Mouse (Mus musculus): ENCODE data around the gene Gm12185. TPM values are rescaled to one million over a fixed set of nuclear protein-coding genes. Genes with fewer than 3 reads are reported as not detected.
"Not testable (repeated sequence)": the region's sequence is repeated elsewhere in the genome, so short reads cannot be mapped to it uniquely, and the experiment has no call there.

Gene Gm12185
- polyA plus RNA-seq (2016; fragmentation: Nextera tagmentation; extraction: Ambion mirVana) = not detected in 2 replicates

- whole genome bisulfite sequencing = 69% methylated on average over 4 of the region's 4 CpGs
- not testable (repeated sequence) for ATAC-seq (ENCODE audit: low FRiP score); H3K4me2 ChIP-seq (replicated peaks); H3K36me3 ChIP-seq; H3K4me3 ChIP-seq; H3K9me3 ChIP-seq (replicated peaks); H3K27me3 ChIP-seq; H3K4me1 ChIP-seq; H3K9ac ChIP-seq; H3K27ac ChIP-seq
Measured at GRCm38 (mm10) chr11:48991740-48992520, at the start of gene Gm12185. Gene Gm12185 (minus strand): TSS chr11:48992226.

DNA sequence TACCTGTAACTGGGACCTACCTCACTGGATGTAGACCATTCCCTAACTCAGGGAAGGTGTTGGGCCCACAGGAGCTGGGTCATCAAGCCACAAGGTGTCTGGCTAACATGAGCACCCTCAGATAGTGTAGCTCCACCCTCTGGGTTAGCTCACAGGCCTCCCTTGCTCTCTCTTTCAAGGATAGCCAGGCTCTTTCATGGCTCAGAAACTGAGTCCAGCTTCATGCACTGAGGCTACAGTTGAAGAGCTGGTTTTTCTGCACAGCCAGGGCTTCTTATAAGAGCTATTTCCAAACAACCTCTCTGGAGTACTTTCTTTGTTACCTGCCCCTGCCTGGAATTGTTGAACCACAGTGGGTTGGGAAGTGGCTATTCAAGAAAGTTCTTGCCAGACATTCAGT, 20.0 kb upstream of the Gm12185 start:
- H3K9me3 ChIP-seq (replicated peaks); H3K27me3 ChIP-seq; H3K4me1 ChIP-seq; H3K36me3 ChIP-seq; ATAC-seq (ENCODE audit: low FRiP score); H3K9ac ChIP-seq; H3K4me3 ChIP-seq; H3K4me2 ChIP-seq (replicated peaks); H3K27ac ChIP-seq: not testable (repeated sequence)

GRCm38 (mm10) chr11:49006785-49007184, 14.8 kb upstream of the Gm12185 start:
- H3K4me1 ChIP-seq; H3K9me3 ChIP-seq (replicated peaks); H3K36me3 ChIP-seq; H3K27ac ChIP-seq; H3K9ac ChIP-seq; H3K27me3 ChIP-seq; ATAC-seq (ENCODE audit: low FRiP score); H3K4me3 ChIP-seq; H3K4me2 ChIP-seq (replicated peaks): not testable (repeated sequence)
- WGBS = 57% methylated on average over 1 of the region's 1 CpGs

GRCm38 (mm10) chr11:49006317-49006716, 14.3 kb upstream of the Gm12185 start:
- not testable (repeated sequence) for H3K4me3 ChIP-seq; H3K9me3 ChIP-seq (replicated peaks); H3K27ac ChIP-seq; H3K9ac ChIP-seq; ATAC-seq (ENCODE audit: low FRiP score); H3K4me2 ChIP-seq (replicated peaks); H3K27me3 ChIP-seq; H3K36me3 ChIP-seq; H3K4me1 ChIP-seq
- WGBS = 80% methylated on average over 2 of the region's 2 CpGs

- not testable (repeated sequence) for H3K36me3 ChIP-seq; H3K4me3 ChIP-seq; H3K4me2 ChIP-seq (replicated peaks); H3K4me1 ChIP-seq; H3K27me3 ChIP-seq; H3K27ac ChIP-seq; ATAC-seq (ENCODE audit: low FRiP score); H3K9me3 ChIP-seq (replicated peaks); H3K9ac ChIP-seq
- WGBS = 71% methylated on average over 1 of the region's 1 CpGs
Measured at GRCm38 (mm10) chr11:49000411-49000810, 8.4 kb upstream of the Gm12185 start.

DNA sequence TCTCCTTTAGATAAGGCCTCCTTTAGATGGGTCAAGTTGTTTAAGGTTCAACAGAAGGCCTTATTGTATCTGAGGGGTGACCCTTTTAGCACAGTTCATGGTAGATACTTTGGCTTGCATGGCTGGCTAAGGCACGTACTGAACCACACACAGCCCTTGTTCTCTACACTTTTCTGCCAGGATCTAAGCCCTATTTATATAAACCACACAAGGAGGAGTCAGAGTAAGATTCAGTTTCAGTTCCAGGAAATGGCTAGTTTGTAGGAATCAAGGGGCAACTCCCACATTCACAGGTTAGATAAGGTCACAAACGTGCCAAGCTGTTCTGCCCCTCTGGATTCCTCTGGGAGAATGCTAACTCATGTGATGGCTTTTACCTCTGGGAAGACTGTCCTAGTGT, 2.0 kb upstream of the Gm12185 start, which contains the start of gene Tgtp1:
TSS of gene Tgtp1 (minus strand) at position 155 of the 400 bp plus-strand sequence.
- H3K4me3 ChIP-seq; H3K9ac ChIP-seq; H3K27ac ChIP-seq; H3K4me1 ChIP-seq; H3K4me2 ChIP-seq (replicated peaks); H3K9me3 ChIP-seq (replicated peaks); H3K27me3 ChIP-seq; H3K36me3 ChIP-seq; ATAC-seq (ENCODE audit: low FRiP score): not testable (repeated sequence)
- WGBS = 63% methylated on average over 2 of the region's 2 CpGs

GRCm38 (mm10) chr11:48993296-48993695, 1.3 kb upstream of the Gm12185 start:
- H3K27ac ChIP-seq; H3K4me1 ChIP-seq; H3K27me3 ChIP-seq; H3K9ac ChIP-seq; ATAC-seq (ENCODE audit: low FRiP score); H3K4me2 ChIP-seq (replicated peaks); H3K9me3 ChIP-seq (replicated peaks); H3K36me3 ChIP-seq; H3K4me3 ChIP-seq: not testable (repeated sequence)
- 59% methylated on average over 10 of the region's 10 CpGs for WGBS

- ATAC-seq (ENCODE audit: low FRiP score); H3K27ac ChIP-seq; H3K36me3 ChIP-seq; H3K4me3 ChIP-seq; H3K9me3 ChIP-seq (replicated peaks); H3K27me3 ChIP-seq; H3K4me1 ChIP-seq; H3K4me2 ChIP-seq (replicated peaks); H3K9ac ChIP-seq: not testable (repeated sequence)
- WGBS = 81% methylated on average over 2 of the region's 2 CpGs
Measured at GRCm38 (mm10) chr11:48989981-48990380, 2.0 kb downstream of the Gm12185 start.

GRCm38 (mm10) chr11:48988219-48988618, 3.8 kb downstream of the Gm12185 start:
- not testable (repeated sequence) for H3K27ac ChIP-seq; ATAC-seq (ENCODE audit: low FRiP score)
- 88% methylated on average over 2 of the region's 3 CpGs for WGBS

GRCm38 (mm10) chr11:48982848-48983247, 9.2 kb downstream of the Gm12185 start:
- H3K27me3 ChIP-seq; H3K4me2 ChIP-seq (replicated peaks); ATAC-seq (ENCODE audit: low FRiP score); H3K4me3 ChIP-seq; H3K27ac ChIP-seq; H3K9me3 ChIP-seq (replicated peaks); H3K9ac ChIP-seq; H3K36me3 ChIP-seq; H3K4me1 ChIP-seq: not testable (repeated sequence)
- no CpG with 5 or more reads among the region's 3 CpGs for WGBS

More at GRCm38 (mm10) chr11:48988219-48988618, 3.8 kb downstream of the Gm12185 start:
- H3K36me3 ChIP-seq; H3K4me1 ChIP-seq; H3K4me2 ChIP-seq (replicated peaks); H3K27me3 ChIP-seq; H3K9ac ChIP-seq; H3K4me3 ChIP-seq; H3K9me3 ChIP-seq (replicated peaks): not testable (repeated sequence)

DNA sequence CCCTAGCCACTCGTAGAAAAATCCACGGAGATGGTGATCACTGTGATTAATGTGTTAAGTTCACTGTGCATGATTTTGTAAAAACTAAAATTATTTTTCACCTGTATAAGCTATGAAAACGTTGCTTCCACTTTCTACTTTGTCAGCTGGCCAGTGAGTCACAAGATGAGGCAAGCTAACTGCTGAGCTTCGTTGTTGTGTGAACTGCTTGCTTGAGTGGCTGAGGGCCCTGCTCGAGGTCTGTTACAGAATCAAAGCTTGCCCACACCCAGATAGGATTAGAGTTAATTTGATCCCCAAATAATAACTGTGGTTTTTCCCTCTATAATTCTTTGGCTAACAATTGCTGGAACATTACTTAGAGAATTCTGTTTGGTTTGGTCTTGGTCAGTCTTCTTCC, 12.0 kb downstream of the Gm12185 start:
- not testable (repeated sequence) for H3K9me3 ChIP-seq (replicated peaks); H3K9ac ChIP-seq; H3K36me3 ChIP-seq; H3K4me2 ChIP-seq (replicated peaks); H3K27ac ChIP-seq; H3K27me3 ChIP-seq; H3K4me3 ChIP-seq; ATAC-seq (ENCODE audit: low FRiP score); H3K4me1 ChIP-seq
- no CpG with 5 or more reads among the region's 5 CpGs for WGBS

GRCm38 (mm10) chr11:48979251-48979650, 12.8 kb downstream of the Gm12185 start, which contains the start of gene 9930111J21Rik1:
Gene 9930111J21Rik1 (minus strand): TSS chr11:48979398.
- not testable (repeated sequence) for H3K9ac ChIP-seq; H3K27me3 ChIP-seq; H3K27ac ChIP-seq; H3K4me1 ChIP-seq; ATAC-seq (ENCODE audit: low FRiP score); H3K36me3 ChIP-seq; H3K4me3 ChIP-seq; H3K9me3 ChIP-seq (replicated peaks); H3K4me2 ChIP-seq (replicated peaks)
- no CpG with 5 or more reads among the region's 3 CpGs for WGBS

GRCm38 (mm10) chr11:48978240-48978939, 13.6 kb downstream of the Gm12185 start, which contains the start of gene Olfr56:
Gene Olfr56 (plus strand): TSS chr11:48978889.
- not testable (repeated sequence) for H3K36me3 ChIP-seq; H3K27ac ChIP-seq; H3K4me1 ChIP-seq; H3K4me3 ChIP-seq; H3K27me3 ChIP-seq; H3K9ac ChIP-seq; H3K9me3 ChIP-seq (replicated peaks); ATAC-seq (ENCODE audit: low FRiP score); H3K4me2 ChIP-seq (replicated peaks)
- no CpG with 5 or more reads among the region's 1 CpGs for WGBS
